Mouse (Mus musculus) megakaryocyte progenitor cell, adult 5-6 weeks (primary cell): ENCODE measurements around the gene Myh9. TPM values are rescaled to one million over a fixed set of nuclear protein-coding genes. Genes with fewer than 3 reads are reported as not detected.
"Not testable (repeated sequence)": the region's sequence is repeated elsewhere in the genome, so short reads cannot be mapped to it uniquely, and the experiment has no call there.

Experiments used
- ATAC-seq: replicated peaks from 2 replicates; pipeline ENCODE4 v1.8.0; 2016; ENCODE audit warnings: mild to moderate bottlenecking, moderate TSS enrichment, inconsistent platforms; ENCODE audit not compliant: poor library complexity
- total RNA-seq, 2 experiments: library from RNA; stranded (forward) in 1 of 2; stranded (reverse) in 1 of 2; fragments of 157-497, 149-512 nt in 1 of 2; fragments of 200-1000 nt in 1 of 2; gene quantifications; 2 replicates each; pipeline versions ENCODE4 v1.2.3 to v1.2.4; 2015 to 2017

The Myh9 gene
- total RNA-seq, 2 experiments from 2014 or later = 191 to 238 TPM

- not testable (repeated sequence) for ATAC-seq
Measured at GRCm38 (mm10) chr15:77728739-77729138, 113.2 kb downstream of the Myh9 start, which contains the start of gene Apol9b. Gene Apol9b, plus strand, starts transcription at chr15:77729039.

DNA sequence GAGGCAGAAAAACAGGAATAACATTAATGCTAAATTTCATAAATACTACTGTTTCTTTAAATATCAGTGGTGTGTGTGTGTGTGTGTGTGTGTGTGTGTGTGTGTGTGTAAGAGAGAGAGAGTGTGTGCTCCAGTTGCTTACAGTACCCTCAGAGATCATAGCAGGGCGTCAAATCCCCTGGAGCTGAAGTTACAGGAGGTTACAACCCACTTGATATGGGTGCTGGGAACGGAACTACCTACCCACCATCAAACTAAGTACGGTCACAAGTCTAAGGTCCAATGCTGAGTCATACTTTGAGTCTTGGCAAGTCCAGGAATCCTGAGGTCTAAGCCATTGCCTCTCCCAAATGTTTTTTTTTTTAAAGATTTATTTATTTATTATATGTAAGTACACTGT, 114.2 kb downstream of the Myh9 start:
- not testable (repeated sequence) for ATAC-seq

- peak; percentile 73 for ATAC-seq
Measured at GRCm38 (mm10) chr15:77727139-77727538, 114.8 kb downstream of the Myh9 start.

- ATAC-seq = not testable (repeated sequence)
Measured at GRCm38 (mm10) chr15:77725393-77726020, 116.5 kb downstream of the Myh9 start.

GRCm38 (mm10) chr15:77724208-77724911, 117.6 kb downstream of the Myh9 start:
- peak; percentile 63 for ATAC-seq

GRCm38 (mm10) chr15:77721509-77721908, 120.5 kb downstream of the Myh9 start:
- not testable (repeated sequence) for ATAC-seq

GRCm38 (mm10) chr15:77718240-77718639, 123.7 kb downstream of the Myh9 start:
- not testable (repeated sequence) for ATAC-seq

Other genes starting within 250 kb of the Myh9 start
- gene Apol10b, start 246.1 kb downstream of the Myh9 start, total RNA-seq (2015) = not detected in 2 replicates
- gene Apol10b, start 246.1 kb downstream of the Myh9 start, total RNA-seq (2017) = not detected in 2 replicates
- not detected in 2 replicates for gene Gm36245, start 242.9 kb downstream of the Myh9 start, total RNA-seq (2015)
- gene Gm36245, start 242.9 kb downstream of the Myh9 start, total RNA-seq (2017) = not detected in 2 replicates
- gene Apol11b, start 198.9 kb downstream of the Myh9 start, total RNA-seq (2015) = not detected in 2 replicates
- not detected in 2 replicates for gene Apol11b, start 198.9 kb downstream of the Myh9 start, total RNA-seq (2017)
- 0.94 TPM in 1 of 2 replicates, not detected in the other for gene Apol7e, start 143.3 kb downstream of the Myh9 start, total RNA-seq (2015)
- gene Apol7e, start 143.3 kb downstream of the Myh9 start, total RNA-seq (2017) = 0.07 TPM in 1 of 2 replicates, not detected in the other
- not detected in 2 replicates for gene Apol9b, start 113.1 kb downstream of the Myh9 start, total RNA-seq (2015)
- not detected in 2 replicates for gene Apol9b, start 113.1 kb downstream of the Myh9 start, total RNA-seq (2017)
- 0.05 and 1.8 TPM in 2 replicates for gene Apol8, start 85.2 kb downstream of the Myh9 start, total RNA-seq (2015)
- gene Apol8, start 85.2 kb downstream of the Myh9 start, total RNA-seq (2017) = 0.14 and 0.50 TPM in 2 replicates
- 196 and 255 TPM in 2 replicates for gene Txn2, start 86.8 kb upstream of the Myh9 start, total RNA-seq (2015)
- gene Txn2, start 86.8 kb upstream of the Myh9 start, total RNA-seq (2017) = 44.4 and 60.6 TPM in 2 replicates
- 15.9 and 19.4 TPM in 2 replicates for gene Foxred2, start 114.5 kb upstream of the Myh9 start, total RNA-seq (2015)
- gene Foxred2, start 114.5 kb upstream of the Myh9 start, total RNA-seq (2017) = 15.0 and 16.2 TPM in 2 replicates
- 184 and 226 TPM in 2 replicates for gene Eif3d, start 128.6 kb upstream of the Myh9 start, total RNA-seq (2015)
- gene Eif3d, start 128.6 kb upstream of the Myh9 start, total RNA-seq (2017) = 249 and 254 TPM in 2 replicates